Comparison of ENCODE assay signal across 11 mouse cellular contexts in the genomic region with DNA sequence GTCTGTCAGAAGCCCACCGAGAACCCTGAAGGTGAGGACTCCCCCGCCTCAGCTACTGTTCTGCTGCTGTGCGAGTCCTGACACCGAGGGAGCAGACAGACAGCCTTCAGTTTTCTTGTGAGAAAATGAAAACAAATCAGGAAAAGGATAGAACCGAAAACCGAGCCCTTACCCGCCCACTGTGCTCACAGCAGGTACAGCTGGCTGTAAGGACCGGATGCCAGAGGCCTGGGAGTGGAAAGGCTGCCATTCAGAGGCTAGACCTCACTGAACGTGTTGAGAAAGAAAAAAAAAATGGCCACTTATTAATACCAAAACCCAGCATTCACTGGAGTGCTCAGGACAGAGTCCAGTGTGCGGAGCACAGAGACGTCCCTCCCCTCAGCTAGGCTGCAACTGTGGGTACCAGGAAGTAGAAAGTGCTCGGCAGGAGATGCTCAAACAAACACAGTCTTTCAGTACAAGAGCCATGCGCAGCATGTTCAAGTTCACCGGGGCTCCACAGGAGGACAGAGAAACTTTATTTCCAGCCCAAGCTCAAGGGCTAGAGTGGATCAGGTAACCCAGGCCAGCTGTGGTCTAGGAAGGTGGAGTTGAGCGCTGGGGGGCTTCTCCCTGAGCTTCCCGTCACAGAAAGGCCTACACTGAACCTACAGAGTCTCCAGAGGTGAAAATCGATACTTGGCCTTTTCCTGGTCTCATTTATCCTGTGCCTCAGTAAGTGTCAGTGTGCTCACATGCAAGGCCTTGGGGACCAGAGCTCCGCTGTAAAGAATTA.
DNase-seq lines count a peak whose midpoint lies in the region; ATAC-seq and TF ChIP-seq lines count a peak whose summit lies in the region.
"Had no signal": no experiment of that assay in that cellular context is flagged by ENCODE, and none has a peak within 500 bp of the region (broad histone marks: within the 10 kb centered on the region; RNA-seq: fewer than 3 reads in every experiment).

No protein-coding gene starts in this region.

- ATAC-seq in CD4-positive, CD25-positive, alpha-beta regulatory T cell, adult 4 months = peak; percentile 22
- ATAC-seq in embryonic facial prominence, embryonic 12.5 days (ENCODE audit: insufficient number of reproducible peaks, insufficient read depth, low FRiP score, low TSS enrichment) = 0 out of 2 replicates have a peak, but pooled peaks have one; percentile 25
- no peak for ATAC-seq in limb, embryonic 13.5 days (ENCODE audit: low FRiP score, low read depth)
- no peak for ATAC-seq in midbrain, postnatal 0 days (ENCODE audit: low FRiP score)

- 79% methylated on average over 18 of the region's 18 CpGs for WGBS in heart, embryonic 10.5 days
- 42% methylated on average over 18 of the region's 18 CpGs for WGBS in embryonic facial prominence, embryonic 12.5 days
- 53% methylated on average over 18 of the region's 18 CpGs for WGBS in limb, embryonic 13.5 days
- WGBS in midbrain, postnatal 0 days = 80% methylated on average over 18 of the region's 18 CpGs

- no peak overlapping the region for H3K4me2 ChIP-seq in embryonic facial prominence, embryonic 12.5 days (replicated peaks)
- no peak overlapping the region; the same call in 1 of the 2 replicates for H3K4me2 ChIP-seq in limb, embryonic 13.5 days (replicated peaks)
- no peak overlapping the region for H3K4me2 ChIP-seq in midbrain, postnatal 0 days (ENCODE audit: low read depth, low read length, poor library complexity, severe bottlenecking)
- H3K4me2 ChIP-seq: liver, embryonic 13.5 days had no signal

- no peak overlapping the region for H3K4me3 ChIP-seq in heart, embryonic 10.5 days
- H3K4me3 ChIP-seq in embryonic facial prominence, embryonic 12.5 days = no peak overlapping the region
- no peak overlapping the region for H3K4me3 ChIP-seq in limb, embryonic 13.5 days
- no peak overlapping the region for H3K4me3 ChIP-seq in midbrain, postnatal 0 days (ENCODE audit: low read depth, low read length)
- H3K4me3 ChIP-seq: liver, embryonic 13.5 days had no signal

- H3K27me3 ChIP-seq in heart, embryonic 10.5 days (ENCODE audit: insufficient read depth, poor library complexity, severe bottlenecking) = no peaks in the 10 kb centered on the region
- H3K27me3 ChIP-seq in embryonic facial prominence, embryonic 12.5 days = no peaks in the 10 kb centered on the region
- H3K27me3 ChIP-seq in limb, embryonic 13.5 days = no peaks in the 10 kb centered on the region
- H3K27me3 ChIP-seq in midbrain, postnatal 0 days (ENCODE audit: insufficient read depth, low read length) = no peaks in the 10 kb centered on the region
- H3K27me3 ChIP-seq: CH12.LX; liver, embryonic 13.5 days had no signal

- peak overlapping the region; percentile 21; the same call in 1 of the 2 replicates for H3K9ac ChIP-seq in embryonic facial prominence, embryonic 12.5 days
- no peak overlapping the region for H3K9ac ChIP-seq in limb, embryonic 13.5 days
- H3K9ac ChIP-seq in midbrain, postnatal 0 days (replicated peaks; ENCODE audit: low read length, poor library complexity, severe bottlenecking) = no peak overlapping the region
- H3K9ac ChIP-seq: liver, embryonic 13.5 days had no signal

- H3K36me3 ChIP-seq in heart, embryonic 10.5 days = peaks cover 34% of the 10 kb centered on the region
- peaks cover 31% of the 10 kb centered on the region for H3K36me3 ChIP-seq in embryonic facial prominence, embryonic 12.5 days
- peaks cover 39% of the 10 kb centered on the region for H3K36me3 ChIP-seq in limb, embryonic 13.5 days
- peaks cover 51% of the 10 kb centered on the region for H3K36me3 ChIP-seq in midbrain, postnatal 0 days (ENCODE audit: insufficient read depth, low read length)

- H3K27ac ChIP-seq in heart, embryonic 10.5 days = peak overlapping the region; percentile 56; the same call in 1 of the 2 replicates
- H3K27ac ChIP-seq in embryonic facial prominence, embryonic 12.5 days = peak overlapping the region; percentile 85
- H3K27ac ChIP-seq in limb, embryonic 13.5 days = peak overlapping the region; percentile 55
- no peak overlapping the region for H3K27ac ChIP-seq in midbrain, postnatal 0 days (ENCODE audit: low read depth, low read length)
- H3K27ac ChIP-seq: liver, embryonic 13.5 days had no signal

- no peaks in the 10 kb centered on the region for H3K9me3 ChIP-seq in heart, embryonic 10.5 days
- no peaks in the 10 kb centered on the region for H3K9me3 ChIP-seq in embryonic facial prominence, embryonic 12.5 days
- H3K9me3 ChIP-seq in limb, embryonic 13.5 days = no peaks in the 10 kb centered on the region
- H3K9me3 ChIP-seq in midbrain, postnatal 0 days (ENCODE audit: low read length) = no peaks in the 10 kb centered on the region
- H3K9me3 ChIP-seq: liver, embryonic 13.5 days had no signal

- DNase-seq in heart, embryonic 10.5 days (ENCODE audit: low spot score) = no peak
- DNase-seq in heart, adult 18-20 months = no peak
- no peak for DNase-seq in left cerebral cortex, adult 8-10 months (ENCODE audit: low spot score in 2 of 2)
- DNase-seq in heart, adult 9 months (ENCODE audit: low spot score in 2 of 2) = no peak
- no peak for DNase-seq in midbrain, postnatal 0 days (ENCODE audit: low spot score)
- DNase-seq: kidney, postnatal 25 days; liver, embryonic 13.5 days had no signal

- TF ChIP-seq CTCF in midbrain, postnatal 0 days (IDR thresholded peaks at IDR 0.05) = no peak

- peaks cover 56% of the 10 kb centered on the region for H3K4me1 ChIP-seq in heart, embryonic 10.5 days
- peaks cover 81% of the 10 kb centered on the region for H3K4me1 ChIP-seq in embryonic facial prominence, embryonic 12.5 days
- peaks cover 81% of the 10 kb centered on the region for H3K4me1 ChIP-seq in limb, embryonic 13.5 days
- H3K4me1 ChIP-seq in midbrain, postnatal 0 days (ENCODE audit: insufficient read depth, low read length) = 0 out of 2 replicates have a peak, but pooled peaks cover 2% of the 10 kb centered on the region

Comparison
In these comparisons a context has a peak if more than half of its experiments do, and no peak if none do; other contexts are left out.
1. ATAC-seq: peak in CD4-positive, CD25-positive, alpha-beta regulatory T cell, adult 4 months (single experiment) and embryonic facial prominence, embryonic 12.5 days (single experiment); none in limb, embryonic 13.5 days (single experiment) and midbrain, postnatal 0 days (single experiment).